ENCODE assay signal across 12 mouse cellular contexts in genomic region chr3:98028072-98028471, GRCm38 (mm10).
"Had no signal": no experiment of that assay in that cellular context is flagged by ENCODE, and none has a peak within 500 bp of the region (broad histone marks: within the 10 kb centered on the region; RNA-seq: fewer than 3 reads in every experiment).

No protein-coding gene starts in this region.

- H3K36me3 ChIP-seq: kidney, embryonic 15.5 days; limb, embryonic 12.5 days; liver, embryonic 13.5 days; stomach, embryonic 15.5 days had no signal

- ATAC-seq: intestine, postnatal 0 days; midbrain, embryonic 16.5 days had no signal

- DNase-seq: layer of hippocampus, adult 9-11 months; liver; liver, embryonic 13.5 days; right cerebral cortex, postnatal 14 days; thymus, adult 2 months; thymus, postnatal 25 days had no signal

- H3K27me3 ChIP-seq: kidney, embryonic 15.5 days; limb, embryonic 12.5 days; liver, embryonic 13.5 days; megakaryocyte, embryonic 14.5 days; stomach, embryonic 15.5 days had no signal

- H3K4me3 ChIP-seq: kidney, embryonic 15.5 days; limb, embryonic 12.5 days; liver, embryonic 13.5 days; stomach, embryonic 15.5 days had no signal

- H3K27ac ChIP-seq: liver, embryonic 13.5 days; stomach, embryonic 15.5 days had no signal
